Mouse (Mus musculus) kidney, adult 18-20 months (tissue): Measurements from ENCODE around the gene Tceal8.

Experiments used
- DNase-seq: peaks from one replicate; pipeline ENCODE4 v3.0.0; 2021

The Tceal8 gene

GRCm38 (mm10) chrX:136127038-136127743, 45.0 kb downstream of the Tceal8 start:
- no peak for DNase-seq
